Mouse (Mus musculus) liver, embryonic 15.5 days (tissue): ENCODE measurements around the gene Sprr2d. TPM values are rescaled to one million over a fixed set of nuclear protein-coding genes. Genes with fewer than 3 reads are reported as not detected.

Experiments used
- polyA plus RNA-seq: library from polyadenylated mRNA; unstranded; fragments of >200 nt; fragmentation: Nextera tagmentation; extraction: Ambion mirVana; gene quantifications from 2 replicates; pipeline ENCODE4 v1.2.1, GENCODE M21; 2015

Sprr2d gene
- polyA plus RNA-seq, 1 experiment from 2014 or later: not detected

Other genes with a start within 250 kb of the Sprr2d start
- not detected in 2 replicates for gene Prr9, start 215.2 kb upstream of the Sprr2d start, polyA plus RNA-seq
- gene Lelp1, start 196.4 kb upstream of the Sprr2d start, polyA plus RNA-seq: not detected in 2 replicates
- gene Sprr2a1, start 123.3 kb upstream of the Sprr2d start, polyA plus RNA-seq: not detected in 2 replicates
- gene Sprr2a2, start 123.2 kb upstream of the Sprr2d start, polyA plus RNA-seq: 0.30 and 0.44 TPM in 2 replicates
- gene Sprr2a3, start 53.7 kb upstream of the Sprr2d start, polyA plus RNA-seq: not detected in 2 replicates
- gene Sprr2b, start 22.5 kb upstream of the Sprr2d start, polyA plus RNA-seq: not detected in 2 replicates
- gene Sprr2e, start 13.0 kb downstream of the Sprr2d start, polyA plus RNA-seq: not detected in 2 replicates
- gene Sprr2f, start 26.0 kb downstream of the Sprr2d start, polyA plus RNA-seq: not detected in 2 replicates
- not detected in 2 replicates for gene Sprr2h, start 46.5 kb downstream of the Sprr2d start, polyA plus RNA-seq
- gene Sprr2i, start 68.9 kb downstream of the Sprr2d start, polyA plus RNA-seq: not detected in 2 replicates
- gene Sprr2j-ps, start 78.9 kb downstream of the Sprr2d start, polyA plus RNA-seq: not detected in 2 replicates
- 2.1 and 6.5 TPM in 2 replicates for gene Gm9774, start 90.3 kb downstream of the Sprr2d start, polyA plus RNA-seq
- not detected in 2 replicates for gene Sprr2k, start 93.4 kb downstream of the Sprr2d start, polyA plus RNA-seq
- not detected in 2 replicates for gene Sprr1b, start 99.6 kb downstream of the Sprr2d start, polyA plus RNA-seq
- not detected in 2 replicates for gene Sprr3, start 119.6 kb downstream of the Sprr2d start, polyA plus RNA-seq
- gene Sprr1a, start 146.8 kb downstream of the Sprr2d start, polyA plus RNA-seq: 0.20 and 0.22 TPM in 2 replicates
- gene Sprr4, start 161.4 kb downstream of the Sprr2d start, polyA plus RNA-seq: not detected in 2 replicates
- not detected in 2 replicates for gene 2310046K23Rik, start 195.4 kb downstream of the Sprr2d start, polyA plus RNA-seq
- 0.08 TPM in 1 of 2 replicates, not detected in the other for gene Ivl, start 234.6 kb downstream of the Sprr2d start, polyA plus RNA-seq
- not detected in 2 replicates for gene Smcp, start 249.9 kb downstream of the Sprr2d start, polyA plus RNA-seq